Mouse (Mus musculus) forebrain, embryonic 10.5 days (tissue): Measurements from ENCODE around the gene Skiv2l. TPM values are rescaled to one million over a fixed set of nuclear protein-coding genes. Genes with fewer than 3 reads are reported as not detected.

Source experiments
- DNase-seq: peaks from one replicate; pipeline ENCODE4 v3.0.0-alpha.2; 2017; ENCODE audit warnings: low spot score; ENCODE audit errors: extremely low spot score
- H3K27ac ChIP-seq: fragments of 300-500 bp; sonication (generic); 2 replicates; pipeline ENCODE4 v1.5.1; 2016; ENCODE audit warnings: mild to moderate bottlenecking
- H3K27me3 ChIP-seq: fragments of 300-500 bp; sonication (generic); 2 replicates; pipeline ENCODE4 v1.6.1; 2016; ENCODE audit warnings: mild to moderate bottlenecking; ENCODE audit not compliant: poor library complexity, severe bottlenecking
- H3K36me3 ChIP-seq: fragments of 300-500 bp; sonication (generic); replicated peaks from 2 replicates; pipeline ENCODE4 v1.6.1; 2016; ENCODE audit warnings: mild to moderate bottlenecking, moderate library complexity
- H3K4me1 ChIP-seq: fragments of 300-500 bp; sonication (generic); 2 replicates; pipeline ENCODE4 v1.6.1; 2016
- H3K4me3 ChIP-seq: fragments of 300-500 bp; sonication (generic); 2 replicates; pipeline ENCODE4 v1.5.1; 2016; ENCODE audit warnings: mild to moderate bottlenecking, moderate library complexity
- H3K9me3 ChIP-seq: fragments of 300-500 bp; sonication (generic); 2 replicates; pipeline ENCODE4 v1.6.1; 2016; ENCODE audit warnings: mild to moderate bottlenecking, moderate library complexity
- WGBS: fragments of 180-500 bp; shearing (Covaris S2); methylation state at CpG from one replicate; pipeline ENCODE4 v1.1.7; 2016; 5-methylcytosine and 5-hydroxymethylcytosine counted together
- polyA plus RNA-seq: library from polyadenylated mRNA; unstranded; fragments of >200 nt; fragmentation: Nextera tagmentation; extraction: Ambion mirVana; gene quantifications from 2 replicates; pipeline ENCODE4 v1.2.1, GENCODE M21; 2016

Skiv2l gene
- polyA plus RNA-seq: 58.0 and 58.3 TPM in 2 replicates

- WGBS: under 1% methylated on average over 65 of the region's 65 CpGs
- H3K4me1 ChIP-seq: peaks cover 31% of the 10 kb centered on the region
- H3K27me3 ChIP-seq: no peaks in the 10 kb centered on the region
- peaks cover 66% of the 10 kb centered on the region for H3K36me3 ChIP-seq
- DNase-seq: peak; percentile 98
- H3K27ac ChIP-seq: peak within 1 kb of the TSS; percentile 87
- H3K9me3 ChIP-seq: no peaks in the 10 kb centered on the region
- peak within 1 kb of the TSS; percentile 72 for H3K4me3 ChIP-seq
These were observed at the start of gene Skiv2l, which contains the start of gene Nelfe for GRCm38 (mm10) chr17:34849722-34850516. TSS of gene Skiv2l (minus strand) at chr17:34850210. TSS of gene Nelfe (plus strand) at chr17:34850391.

DNA sequence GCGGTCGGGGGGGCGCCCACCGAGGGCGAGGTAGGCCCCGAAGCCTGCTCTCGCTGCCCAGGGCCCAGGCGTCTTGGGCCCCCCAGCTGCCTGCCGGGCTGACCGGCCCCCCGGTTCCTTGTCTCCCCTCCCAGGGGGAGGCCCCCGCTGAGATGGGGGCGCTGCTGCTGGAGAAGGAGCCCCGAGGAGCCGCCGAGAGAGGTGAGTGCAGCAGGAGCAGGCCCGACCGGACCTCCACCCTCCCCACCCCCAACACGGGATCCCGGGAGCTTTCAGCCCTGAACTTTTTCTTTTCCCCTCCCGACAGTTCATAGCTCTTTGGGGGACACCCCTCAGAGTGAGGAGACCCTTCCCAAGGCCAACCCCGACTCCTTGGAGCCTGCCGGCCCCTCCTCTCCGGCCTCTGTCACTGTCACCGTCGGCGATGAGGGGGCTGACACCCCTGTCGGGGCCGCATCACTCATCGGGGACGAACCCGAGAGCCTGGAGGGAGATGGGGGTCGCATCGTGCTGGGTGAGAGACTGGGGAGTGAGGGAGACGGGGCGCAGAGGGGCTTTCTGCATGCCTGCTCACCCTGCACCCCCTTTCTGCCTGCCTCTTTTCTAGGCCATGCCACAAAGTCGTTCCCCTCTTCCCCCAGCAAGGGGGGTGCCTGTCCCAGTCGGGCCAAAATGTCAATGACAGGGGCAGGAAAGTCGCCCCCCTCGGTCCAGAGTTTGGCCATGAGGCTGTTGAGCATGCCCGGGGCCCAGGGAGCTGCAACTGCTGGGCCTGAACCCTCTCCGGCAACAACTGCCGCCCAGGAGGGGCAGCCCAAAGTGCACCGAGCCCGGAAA is 49.3 kb upstream of the Skiv2l start:
- Histone ChIP-seq H3K4me1 (peaks cover 56% of the 10 kb centered on the region), H3K36me3 (peaks cover 56% of the 10 kb centered on the region), H3K27ac (peak overlapping the region; percentile 100), H3K4me3 (peak overlapping the region; percentile 98), H3K9me3 (peaks cover 8% of the 10 kb centered on the region; the same call in 1 of the 2 replicates), H3K27me3 (no peaks in the 10 kb centered on the region)
- 1% methylated on average over 45 of the region's 45 CpGs for WGBS
- DNase-seq: peak; percentile 57

DNA sequence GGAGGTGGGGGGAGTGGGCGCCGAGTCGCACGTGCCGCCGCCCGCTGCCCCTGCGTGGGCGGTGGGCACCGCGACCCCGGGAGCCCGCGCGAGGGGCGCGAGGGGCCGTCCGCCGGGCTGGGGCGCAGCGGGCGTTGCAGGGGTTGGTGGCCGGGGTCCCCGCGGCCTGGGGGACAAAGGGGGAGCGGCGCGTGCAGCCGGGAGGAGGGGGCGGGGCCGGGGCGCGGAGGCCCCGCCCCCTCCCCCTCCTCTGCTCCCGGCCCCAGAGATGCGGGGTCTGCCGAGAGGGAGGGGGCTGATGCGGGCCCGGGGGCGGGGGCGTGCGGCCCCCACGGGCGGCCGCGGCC is 48.7 kb upstream of the Skiv2l start:
- peak overlapping the region; percentile 98 for H3K4me3 ChIP-seq
- DNase-seq: peak; percentile 56
- peak overlapping the region; percentile 100 for H3K27ac ChIP-seq
- peaks cover 8% of the 10 kb centered on the region; the same call in 1 of the 2 replicates for H3K9me3 ChIP-seq
- peaks cover 51% of the 10 kb centered on the region for H3K36me3 ChIP-seq
- H3K4me1 ChIP-seq: peaks cover 62% of the 10 kb centered on the region
- H3K27me3 ChIP-seq: no peaks in the 10 kb centered on the region
- WGBS: under 1% methylated on average over 35 of the region's 47 CpGs

GRCm38 (mm10) chr17:34898160-34898586 is 48.2 kb upstream of the Skiv2l start, which contains the start of the genes C2 and Ehmt2:
TSS of gene C2 (minus strand) at chr17:34898265.
TSS of gene Ehmt2 (plus strand) at chr17:34898469.
- H3K4me1 ChIP-seq: peaks cover 67% of the 10 kb centered on the region
- peak within 1 kb of the TSS; percentile 100 for H3K27ac ChIP-seq
- DNase-seq: peak; percentile 82
- H3K36me3 ChIP-seq: peaks cover 45% of the 10 kb centered on the region
- H3K4me3 ChIP-seq: peak within 1 kb of the TSS; percentile 98
- H3K9me3 ChIP-seq: peaks cover 8% of the 10 kb centered on the region; the same call in 1 of the 2 replicates
- WGBS: under 1% methylated on average over 38 of the region's 44 CpGs
- H3K27me3 ChIP-seq: no peaks in the 10 kb centered on the region

DNA sequence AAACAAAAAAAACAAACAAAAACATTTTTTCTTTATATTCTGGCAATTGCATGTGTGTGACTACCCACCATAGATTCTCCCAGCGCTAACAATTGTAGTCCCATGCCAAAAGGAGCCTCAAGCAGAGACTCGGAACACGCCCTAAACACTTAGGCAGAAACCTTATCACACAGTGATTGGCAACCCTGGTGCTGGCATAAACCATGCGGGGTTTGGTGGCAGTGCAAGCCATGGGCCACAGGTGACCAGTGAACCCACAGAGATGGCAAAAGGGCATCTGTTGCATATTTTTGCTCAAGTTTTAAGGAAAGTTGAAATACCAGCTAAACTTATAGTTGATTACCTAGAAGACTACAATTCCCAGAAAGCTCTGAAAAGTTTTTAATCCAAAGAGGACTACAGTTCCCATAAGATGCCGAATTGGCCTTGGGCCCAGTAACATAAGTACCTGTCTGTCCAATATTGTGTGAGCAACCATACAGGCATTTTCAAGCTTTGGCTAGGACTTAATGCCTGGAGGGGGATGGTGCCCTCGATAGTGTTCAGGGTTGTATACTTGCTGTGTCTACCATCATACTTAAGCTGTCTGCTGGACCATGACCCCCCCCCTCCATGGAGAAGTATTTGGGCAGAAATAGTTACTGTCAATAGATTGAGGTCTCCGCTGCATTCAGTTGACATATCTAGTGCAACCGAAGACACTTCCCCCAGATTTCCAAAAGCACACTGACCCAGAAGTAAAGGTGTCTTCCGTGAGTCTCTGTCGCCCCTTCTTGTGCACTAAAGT is 47.6 kb upstream of the Skiv2l start:
- H3K27ac ChIP-seq: peak overlapping the region; percentile 100
- peak overlapping the region; percentile 98 for H3K4me3 ChIP-seq
- H3K9me3 ChIP-seq: peaks cover 8% of the 10 kb centered on the region; the same call in 1 of the 2 replicates
- H3K36me3 ChIP-seq: peaks cover 39% of the 10 kb centered on the region
- 23% methylated on average over 10 of the region's 10 CpGs for WGBS
- peaks cover 70% of the 10 kb centered on the region for H3K4me1 ChIP-seq
- DNase-seq: no peak
- H3K27me3 ChIP-seq: no peaks in the 10 kb centered on the region

- no peaks in the 10 kb centered on the region for H3K27me3 ChIP-seq
- peak overlapping the region; percentile 99 for H3K27ac ChIP-seq
- peak overlapping the region; percentile 98 for H3K4me3 ChIP-seq
- no peak for DNase-seq
- WGBS: 88% methylated on average over 17 of the region's 17 CpGs
- peaks cover 70% of the 10 kb centered on the region for H3K4me1 ChIP-seq
- H3K9me3 ChIP-seq: peaks cover 8% of the 10 kb centered on the region; the same call in 1 of the 2 replicates
- H3K36me3 ChIP-seq: peaks cover 30% of the 10 kb centered on the region
These were observed 46.4 kb upstream of the Skiv2l start for GRCm38 (mm10) chr17:34896366-34896765.

DNA sequence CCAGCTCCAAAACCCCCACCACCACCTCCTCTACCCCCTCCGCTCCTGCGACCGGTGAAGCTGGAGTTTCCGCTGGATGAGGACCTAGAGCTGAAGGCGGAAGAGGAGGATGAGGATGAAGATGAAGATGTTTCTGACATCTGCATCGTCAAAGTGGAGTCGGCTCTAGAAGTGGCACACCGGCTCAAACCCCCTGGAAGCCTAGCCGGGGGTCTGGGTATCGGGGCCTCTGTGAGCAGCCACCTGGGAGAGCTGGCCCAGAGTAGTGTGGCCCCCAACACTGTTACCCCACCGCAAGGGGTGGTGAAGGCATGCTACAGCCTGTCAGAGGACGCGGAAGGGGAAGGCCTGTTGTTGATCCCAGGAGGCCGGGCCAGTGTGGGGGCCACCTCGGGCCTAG is 45.7 kb upstream of the Skiv2l start:
- no peak for DNase-seq
- WGBS: 95% methylated on average over 15 of the region's 15 CpGs

DNA sequence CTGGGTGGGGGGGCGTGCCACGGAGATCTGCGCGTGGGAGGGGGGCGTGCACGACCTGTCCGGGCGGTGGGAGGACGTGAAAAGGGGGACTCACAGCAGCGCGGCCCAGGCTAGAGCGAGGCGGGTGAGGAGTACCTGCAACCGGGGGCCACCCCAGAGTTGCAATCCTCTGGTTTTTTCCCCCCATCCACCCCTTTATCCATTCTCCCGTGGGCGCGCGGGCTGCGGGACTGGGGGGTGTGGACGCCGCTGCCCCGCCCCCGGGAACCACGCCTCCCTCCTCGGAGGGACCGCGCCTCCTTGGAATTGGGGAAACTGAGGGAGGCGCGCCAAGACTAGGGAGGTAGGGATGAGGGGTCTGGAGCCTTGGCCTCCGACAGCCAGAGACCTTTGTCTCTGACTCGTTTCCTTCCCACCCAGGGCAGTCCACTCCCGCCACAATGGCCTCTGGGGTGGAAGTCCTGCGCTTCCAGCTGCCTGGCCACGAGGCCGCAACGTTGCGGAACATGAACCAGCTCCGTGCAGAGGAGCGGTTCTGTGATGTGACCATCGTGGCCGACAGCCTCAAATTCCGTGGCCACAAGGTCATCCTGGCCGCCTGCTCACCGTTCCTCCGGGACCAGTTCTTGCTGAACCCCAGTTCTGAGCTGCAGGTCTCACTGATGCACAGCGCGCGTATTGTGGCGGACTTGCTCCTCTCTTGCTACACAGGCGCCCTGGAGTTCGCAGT is 45.0 kb upstream of the Skiv2l start:
- Histone ChIP-seq H3K27me3 (no peaks in the 10 kb centered on the region), H3K9me3 (peaks cover 8% of the 10 kb centered on the region; the same call in 1 of the 2 replicates), H3K36me3 (peaks cover 20% of the 10 kb centered on the region), H3K27ac (peak overlapping the region; percentile 99), H3K4me3 (peak overlapping the region; percentile 98), H3K4me1 (peaks cover 63% of the 10 kb centered on the region)
- WGBS: 10% methylated on average over 50 of the region's 51 CpGs
- DNase-seq: peak; percentile 52

More for the DNA sequence above, 45.7 kb upstream of the Skiv2l start:
- Histone ChIP-seq H3K27ac (peak overlapping the region; percentile 99), H3K9me3 (peaks cover 8% of the 10 kb centered on the region; the same call in 1 of the 2 replicates), H3K4me1 (peaks cover 70% of the 10 kb centered on the region), H3K36me3 (peaks cover 23% of the 10 kb centered on the region), H3K27me3 (no peaks in the 10 kb centered on the region), H3K4me3 (peak overlapping the region; percentile 98)

GRCm38 (mm10) chr17:34894074-34894597 is 44.1 kb upstream of the Skiv2l start:
- Histone ChIP-seq H3K36me3 (peaks cover 17% of the 10 kb centered on the region), H3K4me1 (peaks cover 55% of the 10 kb centered on the region), H3K27me3 (no peaks in the 10 kb centered on the region), H3K27ac (peak overlapping the region; percentile 99), H3K4me3 (peak overlapping the region; percentile 98), H3K9me3 (peaks cover 8% of the 10 kb centered on the region; the same call in 1 of the 2 replicates)
- DNase-seq: peak; percentile 95
- under 1% methylated on average over 38 of the region's 51 CpGs for WGBS

GRCm38 (mm10) chr17:34893072-34893824 is 43.2 kb upstream of the Skiv2l start:
- Histone ChIP-seq H3K4me1 (peaks cover 51% of the 10 kb centered on the region), H3K4me3 (peak overlapping the region; percentile 98), H3K27me3 (no peaks in the 10 kb centered on the region), H3K9me3 (peaks cover 8% of the 10 kb centered on the region; the same call in 1 of the 2 replicates), H3K27ac (peak overlapping the region; percentile 99), H3K36me3 (peaks cover 17% of the 10 kb centered on the region)
- no peak for DNase-seq
- WGBS: 75% methylated on average over 12 of the region's 12 CpGs

- H3K27ac ChIP-seq: no peak overlapping the region
- H3K9me3 ChIP-seq: peaks cover 6% of the 10 kb centered on the region; the same call in 1 of the 2 replicates
- no peak overlapping the region for H3K4me3 ChIP-seq
- no peaks in the 10 kb centered on the region for H3K27me3 ChIP-seq
- 91% methylated on average over 2 of the region's 2 CpGs for WGBS
- peaks cover 32% of the 10 kb centered on the region for H3K4me1 ChIP-seq
- peaks cover 11% of the 10 kb centered on the region for H3K36me3 ChIP-seq
- no peak for DNase-seq
These were observed 41.4 kb upstream of the Skiv2l start for GRCm38 (mm10) chr17:34891377-34891776.
